Mouse (Mus musculus) bone marrow, adult 2 months (tissue): ENCODE data around the gene Atp6v1g2. TPM values are rescaled to one million over a fixed set of nuclear protein-coding genes. Genes with fewer than 3 reads are reported as not detected.

Source experiments
- H3K27ac ChIP-seq: fragments of 200-500 bp; 2 replicates; pipeline ENCODE4 v1.5.1; 2012; ENCODE audit warnings: low read depth, mild to moderate bottlenecking, control low read depth, inconsistent platforms, low read length; ENCODE audit not compliant: control insufficient read depth, poor library complexity, insufficient read depth
- H3K4me1 ChIP-seq: fragments of 200-500 bp; 2 replicates; pipeline ENCODE4 v1.6.1; 2011; ENCODE audit warnings: low read length; ENCODE audit not compliant: control insufficient read depth, insufficient read depth
- H3K4me3 ChIP-seq: fragments of 200-500 bp; replicated peaks from 2 replicates; pipeline ENCODE3; 2011; ENCODE audit warnings: mild to moderate bottlenecking, low read depth, low read length, control low read depth; ENCODE audit not compliant: control insufficient read depth
- CTCF ChIP-seq: fragments of 200-500 bp; IDR thresholded peaks from 2 replicates; pipeline ENCODE4 v1.5.1; 2011; ENCODE audit warnings: low read length, control low read depth; ENCODE audit not compliant: control insufficient read depth, insufficient read depth
- POLR2A ChIP-seq: fragments of 200-500 bp; IDR thresholded peaks from 2 replicates; pipeline ENCODE4 v1.6.1; 2011; ENCODE audit warnings: low read depth, mild to moderate bottlenecking, control low read depth, low read length, borderline replicate concordance; ENCODE audit not compliant: control insufficient read depth
- WGBS: fragments of 180-500 bp; shearing (Covaris S2); methylation state at CpG from one replicate; pipeline ENCODE4 v1.1.7; 2018; 5-methylcytosine and 5-hydroxymethylcytosine counted together
- polyA plus RNA-seq: library from polyadenylated mRNA; stranded (reverse); fragments of >200 nt; gene quantifications from 2 replicates; pipeline ENCODE4 v1.2.4, GENCODE M21; 2011; ENCODE audit warnings: low replicate concordance; ENCODE audit not compliant: missing spikeins, insufficient read depth, insufficient read length

Gene Atp6v1g2
- polyA plus RNA-seq, 1 experiment: 9.9 TPM

GRCm38 (mm10) chr17:35252619-35253292, 19.3 kb downstream of the Atp6v1g2 start:
- TF ChIP-seq POLR2A (0 out of 2 replicates have a peak, but pooled peaks have one; percentile 11), CTCF (no peak)
- WGBS: 88% methylated on average over 18 of the region's 18 CpGs
- peaks cover 4% of the 10 kb centered on the region for H3K4me1 ChIP-seq
- H3K4me3 ChIP-seq: no peak overlapping the region
- no peak overlapping the region for H3K27ac ChIP-seq

- Histone ChIP-seq H3K4me3 (no peak overlapping the region), H3K27ac (no peak overlapping the region), H3K4me1 (peaks cover 4% of the 10 kb centered on the region)
- TF ChIP-seq CTCF (no peak), POLR2A (no peak)
- 86% methylated on average over 32 of the region's 32 CpGs for WGBS
Observed at GRCm38 (mm10) chr17:35253293-35254093, 20.0 kb downstream of the Atp6v1g2 start.

- Histone ChIP-seq H3K4me1 (peaks cover 4% of the 10 kb centered on the region), H3K27ac (no peak overlapping the region), H3K4me3 (no peak overlapping the region)
- 63% methylated on average over 11 of the region's 11 CpGs for WGBS
- peak; percentile 94 for TF ChIP-seq CTCF
- no peak for TF ChIP-seq POLR2A
Observed at GRCm38 (mm10) chr17:35254241-35255098, 21.0 kb downstream of the Atp6v1g2 start.

- Histone ChIP-seq H3K27ac (no peak overlapping the region), H3K4me1 (peaks cover 6% of the 10 kb centered on the region), H3K4me3 (no peak overlapping the region)
- 69% methylated on average over 3 of the region's 3 CpGs for WGBS
- TF ChIP-seq POLR2A (no peak), CTCF (no peak)
Observed at GRCm38 (mm10) chr17:35255301-35255700, 21.8 kb downstream of the Atp6v1g2 start.

GRCm38 (mm10) chr17:35255704-35256103, 22.2 kb downstream of the Atp6v1g2 start:
- Histone ChIP-seq H3K4me3 (no peak overlapping the region), H3K27ac (no peak overlapping the region), H3K4me1 (peaks cover 6% of the 10 kb centered on the region)
- 67% methylated on average over 4 of the region's 4 CpGs for WGBS
- TF ChIP-seq CTCF (no peak), POLR2A (no peak)

- peak overlapping the region; percentile 96 for H3K27ac ChIP-seq
- WGBS: 2% methylated on average over 1 of the region's 1 CpGs
- H3K4me1 ChIP-seq: peaks cover 6% of the 10 kb centered on the region
- no peak overlapping the region for H3K4me3 ChIP-seq
- TF ChIP-seq CTCF (no peak), POLR2A (no peak)
Observed at GRCm38 (mm10) chr17:35257378-35257777, 23.9 kb downstream of the Atp6v1g2 start.

- Histone ChIP-seq H3K27ac (peak overlapping the region; percentile 96), H3K4me1 (peaks cover 6% of the 10 kb centered on the region), H3K4me3 (peak overlapping the region; percentile 85)
- TF ChIP-seq POLR2A (no peak), CTCF (peak; percentile 68)
- 2% methylated on average over 17 of the region's 17 CpGs for WGBS
Observed at GRCm38 (mm10) chr17:35257824-35258491, 24.5 kb downstream of the Atp6v1g2 start.
